Mouse (Mus musculus) liver, embryonic 14.5 days (tissue): Measurements from ENCODE around the gene Atp5f1. TPM values are rescaled to one million over a fixed set of nuclear protein-coding genes. Genes with fewer than 3 reads are reported as not detected.
"Not testable (repeated sequence)": the region's sequence is repeated elsewhere in the genome, so short reads cannot be mapped to it uniquely, and the experiment has no call there.

Experiments used
- ATAC-seq: fragments of 200-750 bp; cut with Nextera tagmentation; 2 replicates; pipeline ENCODE4 v1.8.0; 2017; ENCODE audit warnings: moderate number of reproducible peaks, mild to moderate bottlenecking, moderate library complexity; ENCODE audit not compliant: insufficient read depth
- DNase-seq, 3 experiments: peaks; one replicate each; pipeline ENCODE4 v3.0.0-alpha.2; 2012 to 2013; ENCODE audit warnings: low read depth in 3 of 3, low spot score in 3 of 3
- H3K27ac ChIP-seq: fragments of 300-500 bp; sonication (generic); 2 replicates; pipeline ENCODE4 v1.5.1; 2014; ENCODE audit warnings: moderate library complexity, mild to moderate bottlenecking, control low read depth, inconsistent platforms
- H3K27me3 ChIP-seq: fragments of 300-500 bp; sonication (generic); 2 replicates; pipeline ENCODE4 v1.6.1; 2014; ENCODE audit warnings: mild to moderate bottlenecking, low read length, moderate library complexity; ENCODE audit not compliant: control insufficient read depth, insufficient read depth
- H3K36me3 ChIP-seq: fragments of 300-500 bp; sonication (generic); replicated peaks from 2 replicates; pipeline ENCODE4 v1.6.1; 2014; ENCODE audit warnings: low read depth; ENCODE audit not compliant: control insufficient read depth, insufficient read depth
- H3K4me1 ChIP-seq, 2 experiments: fragments of 200-500 bp in 1 of 2; fragments of 300-500 bp in 1 of 2; sonication (generic) in 1 of 2; replicated peaks; 2 replicates each; pipeline ENCODE4 v1.6.1; 2012 to 2014; ENCODE audit warnings: antibody characterized with exemption in 1 of 2, inconsistent platforms in 1 of 2, low read length in 1 of 2; ENCODE audit not compliant: control insufficient read depth in 2 of 2, insufficient read depth in 2 of 2
- H3K4me2 ChIP-seq: fragments of 300-500 bp; sonication (generic); 2 replicates; pipeline ENCODE4 v1.6.1; 2014; ENCODE audit warnings: low read depth, mild to moderate bottlenecking, control low read depth, moderate library complexity
- H3K4me3 ChIP-seq, 2 experiments: fragments of 200-500 bp in 1 of 2; fragments of 300-500 bp in 1 of 2; sonication (generic) in 1 of 2; 2 replicates each; pipeline ENCODE4 v1.5.1; 2012 to 2014; ENCODE audit warnings: low read depth in 2 of 2, low read length in 2 of 2, mild to moderate bottlenecking in 2 of 2, control low read depth in 1 of 2, inconsistent platforms in 1 of 2, moderate library complexity in 1 of 2; ENCODE audit not compliant: insufficient read depth in 1 of 2
- H3K9ac ChIP-seq: fragments of 300-500 bp; sonication (generic); replicated peaks from 2 replicates; pipeline ENCODE4 v1.6.1; 2014; ENCODE audit warnings: mild to moderate bottlenecking, control low read depth, moderate library complexity
- H3K9me3 ChIP-seq: fragments of 300-500 bp; sonication (generic); 2 replicates; pipeline ENCODE4 v1.6.1; 2016; ENCODE audit warnings: low read length, mixed read lengths; ENCODE audit not compliant: control insufficient read depth
- CTCF ChIP-seq: IDR thresholded peaks from 2 replicates; pipeline ENCODE4 v1.5.1; 2016; ENCODE audit warnings: antibody characterized with exemption, low read depth, control low read depth
- EP300 ChIP-seq: IDR thresholded peaks from 2 replicates; pipeline ENCODE4 v1.6.1; 2016; ENCODE audit warnings: antibody characterized with exemption, low read depth
- WGBS: fragments of 180-500 bp; shearing (Covaris S2); extraction: QIAGEN DNeasy Blood & Tissue Kit; methylation state at CpG from one replicate; pipeline ENCODE4 v1.1.7; 2014; ENCODE audit not compliant: insufficient replicate concordance; 5-methylcytosine and 5-hydroxymethylcytosine counted together
- polyA plus RNA-seq, 2 experiments: library from polyadenylated mRNA; depleted of rRNA in 1 of 2; stranded (reverse) in 1 of 2; unstranded in 1 of 2; fragments of >200 nt; fragmentation: Nextera tagmentation in 1 of 2; extraction: Ambion mirVana in 1 of 2; gene quantifications; 2 replicates each; pipeline versions ENCODE4 v1.2.1 to v1.2.3; 2012 to 2014

Atp5f1 gene
- polyA plus RNA-seq (2012; rRNA removed) (93.2 and 171 TPM in 2 replicates), polyA plus RNA-seq (2014; fragmentation: Nextera tagmentation; extraction: Ambion mirVana) (362 and 364 TPM in 2 replicates)

GRCm38 (mm10) chr3:105959999-105960398 is at the start of gene Atp5f1:
Atp5f1 (minus strand) TSS chr3:105960099.
- Histone ChIP-seq H3K4me1 (peaks cover 13% of the 10 kb centered on the region in 2 experiments), H3K27ac (peak within 1 kb of the TSS; percentile 46), H3K27me3 (no peaks in the 10 kb centered on the region), H3K36me3 (peaks cover 37% of the 10 kb centered on the region), H3K4me3 (peak within 1 kb of the TSS; percentile 83 to 92), H3K9ac (peak within 1 kb of the TSS; percentile 93), H3K4me2 (peak within 1 kb of the TSS; percentile 98), H3K9me3 (no peaks in the 10 kb centered on the region)
- ATAC-seq (no peak), DNase-seq (no peak)
- TF ChIP-seq CTCF (no peak), EP300 (no peak)
- 8% methylated on average over 6 of the region's 6 CpGs for WGBS

- not testable (repeated sequence) for H3K4me2 ChIP-seq, H3K4me1 ChIP-seq, H3K9me3 ChIP-seq, H3K9ac ChIP-seq, H3K27me3 ChIP-seq, H3K27ac ChIP-seq, ATAC-seq, H3K4me3 ChIP-seq, H3K36me3 ChIP-seq, DNase-seq
- 38% methylated on average over 10 of the region's 10 CpGs for WGBS
These were observed 43.5 kb upstream of the Atp5f1 start for GRCm38 (mm10) chr3:106003360-106003759.

GRCm38 (mm10) chr3:106001416-106002370 is 41.8 kb upstream of the Atp5f1 start:
- no peaks in the 10 kb centered on the region for H3K27me3 ChIP-seq
- H3K9me3 ChIP-seq = no peaks in the 10 kb centered on the region
- no peaks in the 10 kb centered on the region for H3K36me3 ChIP-seq
- H3K9ac ChIP-seq = no peak overlapping the region
- no peak overlapping the region for H3K4me3 ChIP-seq
- WGBS = 13% methylated on average over 17 of the region's 17 CpGs
- H3K4me2 ChIP-seq = peak overlapping the region; percentile 6; the same call in 1 of the 2 replicates
- no peak for ATAC-seq
- no peak for TF ChIP-seq EP300
- no peak for TF ChIP-seq CTCF
- H3K27ac ChIP-seq = no peak overlapping the region
- no peaks in the 10 kb centered on the region for H3K4me1 ChIP-seq
- DNase-seq = no peak

GRCm38 (mm10) chr3:106000707-106001375 is 40.9 kb upstream of the Atp5f1 start:
- Histone ChIP-seq H3K27me3 (no peaks in the 10 kb centered on the region), H3K36me3 (no peaks in the 10 kb centered on the region), H3K9me3 (no peaks in the 10 kb centered on the region), H3K27ac (no peak overlapping the region), H3K4me3 (no peak overlapping the region), H3K9ac (no peak overlapping the region), H3K4me1 (no peaks in the 10 kb centered on the region), H3K4me2 (peak overlapping the region; percentile 6; the same call in 1 of the 2 replicates)
- TF ChIP-seq CTCF (no peak), EP300 (no peak)
- DNase-seq = no peak
- 23% methylated on average over 11 of the region's 11 CpGs for WGBS
- no peak for ATAC-seq

- 16% methylated on average over 2 of the region's 2 CpGs for WGBS
- H3K4me3 ChIP-seq = no peak overlapping the region
- no peak overlapping the region for H3K27ac ChIP-seq
These were observed 34.8 kb upstream of the Atp5f1 start for GRCm38 (mm10) chr3:105994730-105995129.

More at GRCm38 (mm10) chr3:105994730-105995129, 34.8 kb upstream of the Atp5f1 start:
- TF ChIP-seq CTCF (no peak), EP300 (no peak)
- DNase-seq (no peak), ATAC-seq (no peak)
- Histone ChIP-seq H3K9ac (no peak overlapping the region), H3K27me3 (no peaks in the 10 kb centered on the region), H3K36me3 (no peaks in the 10 kb centered on the region), H3K4me2 (no peak overlapping the region), H3K4me1 (no peaks in the 10 kb centered on the region), H3K9me3 (no peaks in the 10 kb centered on the region)
